Mouse (Mus musculus): Measurements from ENCODE around the gene 4933406M09Rik.

- TF ChIP-seq CTCF (conservative IDR thresholded peaks at IDR 0.05 in 1 of 2, IDR thresholded peaks at IDR 0.05 in 1 of 2; ENCODE audit: low read depth in 2 of 2, low read length in 2 of 2): no peak
- no peak for TF ChIP-seq MAX (IDR thresholded peaks at IDR 0.05; ENCODE audit: low read length)
- TF ChIP-seq ZMIZ1 (IDR thresholded peaks at IDR 0.05; ENCODE audit: low read depth, low read length): no peak
- TF ChIP-seq ZKSCAN1 (IDR thresholded peaks at IDR 0.05; ENCODE audit: borderline replicate concordance, low read depth, low read length): no peak
- TF ChIP-seq TCF12 (IDR thresholded peaks at IDR 0.05; ENCODE audit: low read depth, low read length): no peak
- TF ChIP-seq BHLHE40 (IDR thresholded peaks at IDR 0.05; ENCODE audit: low read depth, low read length): no peak
- no peak for TF ChIP-seq POLR2AphosphoS2 (IDR thresholded peaks at IDR 0.05; ENCODE audit: low read depth, low read length)
Observed at GRCm38 (mm10) chr1:134342278-134342664, 43.5 kb upstream of the 4933406M09Rik start.
